Mouse (Mus musculus) embryonic fibroblast, embryonic 13.5 days (primary cell): Measurements from ENCODE around the gene Eapp.

Source experiments
- CTCF ChIP-seq: IDR thresholded peaks from 2 replicates; pipeline ENCODE4 v1.5.1; 2011; ENCODE audit warnings: mild to moderate bottlenecking, control low read depth, low read length, moderate library complexity, borderline replicate concordance; ENCODE audit not compliant: insufficient read depth
- POLR2A ChIP-seq: IDR thresholded peaks from 2 replicates; pipeline ENCODE4 v1.6.1; 2011; ENCODE audit warnings: low read depth, mild to moderate bottlenecking, control low read depth, low read length, moderate library complexity

GRCm38 (mm10) chr12:54640259-54640658 lies 55.4 kb downstream of the Eapp start:
- no peak for TF ChIP-seq CTCF
- no peak for TF ChIP-seq POLR2A
